Mouse (Mus musculus): ENCODE data around the gene Ripor2. TPM values are rescaled to one million over a fixed set of nuclear protein-coding genes. Genes with fewer than 3 reads are reported as not detected.

The Ripor2 gene
- total and polyA plus RNA-seq, 3 experiments: 8.6 to 10.9 (median 9.3) TPM

DNA sequence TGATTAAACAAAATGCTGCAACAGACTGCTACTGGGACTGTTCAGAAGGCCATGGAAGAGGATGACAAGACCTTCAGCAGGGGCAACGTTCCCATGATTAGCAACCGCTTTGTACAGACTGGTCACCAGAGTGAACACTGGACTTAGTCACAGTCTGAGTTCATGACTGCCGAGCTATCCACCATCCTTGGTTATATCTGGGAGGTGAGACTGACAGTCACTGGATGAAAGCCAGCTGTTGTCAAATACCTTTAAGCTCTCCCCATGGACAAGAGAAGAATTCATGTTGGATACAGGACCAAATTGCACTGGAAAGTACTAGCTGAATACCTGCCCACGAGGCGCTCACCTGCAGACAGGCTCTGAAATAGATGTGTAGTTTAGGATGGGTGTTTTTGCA is 2.4 kb downstream of the Ripor2 start:
- H3K4me1 ChIP-seq (ENCODE audit: control insufficient read depth in 1 of 2, insufficient read depth in 2 of 2): peaks cover 3 to 28% of the 10 kb centered on the region in 2 experiments; a peak in 2 of 4 replicates
- H3K4me2 ChIP-seq (ENCODE audit: insufficient read depth, low read depth, poor library complexity, severe bottlenecking): no peak overlapping the region
- dilution Hi-C loops (cut with MboI; ENCODE audit: extremely low pct_ligation_motif_present, extremely low pct_unique_long_range_greater_than_20kb, low sequenced_read_pairs): no loop called here
- no peaks in the 10 kb centered on the region for H3K27me3 ChIP-seq (replicated peaks)
- no peak for DNase-seq (ENCODE audit: extremely low read depth)
- H3K4me3 ChIP-seq (replicated peaks in 1 of 3; ENCODE audit: low read depth in 2 of 3, low read length in 2 of 3, poor library complexity in 1 of 3): no peak overlapping the region
- TF ChIP-seq MXI1 (IDR thresholded peaks at IDR 0.05; ENCODE audit: low read depth, low read length): no peak
- no peak for TF ChIP-seq POLR2AphosphoS2 (IDR thresholded peaks at IDR 0.05; ENCODE audit: low read depth, low read length)
- TF ChIP-seq SMC3 (IDR thresholded peaks at IDR 0.05; ENCODE audit: low read depth, low read length): no peak
- TF ChIP-seq PAX5 (IDR thresholded peaks at IDR 0.05; ENCODE audit: low read length): no peak
- no peak for TF ChIP-seq NRF1 (IDR thresholded peaks at IDR 0.05; ENCODE audit: low read depth, low read length)
- no peak for TF ChIP-seq GABPA (IDR thresholded peaks at IDR 0.05; ENCODE audit: insufficient replicate concordance, low read depth, low read length)
- no peak for TF ChIP-seq TBP (conservative IDR thresholded peaks at IDR 0.05; ENCODE audit: low read depth, low read length)
- no peak for TF ChIP-seq MYC (IDR thresholded peaks at IDR 0.05; ENCODE audit: low read depth, low read length)
- no peak for TF ChIP-seq CHD1 (IDR thresholded peaks at IDR 0.05; ENCODE audit: low read depth, low read length)
- H3K27ac ChIP-seq (ENCODE audit: insufficient read depth, low read depth): no peak overlapping the region
- no peaks in the 10 kb centered on the region for H3K79me2 ChIP-seq (replicated peaks; ENCODE audit: control insufficient read depth, extremely low read depth, insufficient read depth, poor library complexity, severe bottlenecking)
- no peaks in the 10 kb centered on the region for H3K9me3 ChIP-seq (replicated peaks; ENCODE audit: low read length)
- in situ Hi-C loops (cut with MboI; ENCODE audit: low pct_ligation_motif_present, low pct_unique_long_range_greater_than_20kb, low sequenced_read_pairs): no loop called here
- no peak overlapping the region for H3K9ac ChIP-seq (ENCODE audit: insufficient read depth, low read depth)
- peaks cover 10 to 43% of the 10 kb centered on the region in 2 experiments for H3K36me3 ChIP-seq (replicated peaks in 1 of 2; ENCODE audit: control insufficient read depth in 1 of 2, insufficient read depth in 1 of 2, low read length in 1 of 2)

DNA sequence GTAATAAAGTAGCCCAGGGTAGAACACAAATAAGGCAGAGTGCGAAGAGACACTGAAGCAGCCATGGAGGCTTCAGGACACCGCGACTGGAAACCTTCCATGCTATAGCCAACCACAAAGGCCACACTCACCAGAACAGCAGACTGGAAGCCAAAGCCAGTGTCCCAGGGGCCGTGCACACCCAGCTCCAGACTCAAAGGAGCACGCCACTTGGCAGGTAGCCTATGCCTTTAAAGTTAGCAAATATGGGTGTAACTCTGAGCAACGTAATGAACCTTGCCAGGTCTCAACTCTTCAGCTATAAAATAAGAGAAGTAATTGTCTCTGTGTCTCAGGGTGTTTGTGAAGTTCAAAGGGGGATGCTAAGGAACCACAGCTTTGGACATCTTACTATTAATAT is 2.9 kb downstream of the Ripor2 start:
- Histone ChIP-seq H3K4me3 (replicated peaks in 1 of 3; ENCODE audit: low read depth in 2 of 3, low read length in 2 of 3, poor library complexity in 1 of 3) (no peak overlapping the region), H3K36me3 (replicated peaks in 1 of 2; ENCODE audit: control insufficient read depth in 1 of 2, insufficient read depth in 1 of 2, low read length in 1 of 2) (peaks cover 10 to 46% of the 10 kb centered on the region in 2 experiments), H3K27me3 (replicated peaks) (no peaks in the 10 kb centered on the region), H3K9ac (ENCODE audit: insufficient read depth, low read depth) (no peak overlapping the region), H3K79me2 (replicated peaks; ENCODE audit: control insufficient read depth, extremely low read depth, insufficient read depth, poor library complexity, severe bottlenecking) (no peaks in the 10 kb centered on the region), H3K4me2 (ENCODE audit: insufficient read depth, low read depth, poor library complexity, severe bottlenecking) (no peak overlapping the region), H3K4me1 (ENCODE audit: control insufficient read depth in 1 of 2, insufficient read depth in 2 of 2) (peaks cover 3 to 28% of the 10 kb centered on the region in 2 experiments; a peak in 2 of 4 replicates), H3K9me3 (replicated peaks; ENCODE audit: low read length) (no peaks in the 10 kb centered on the region), H3K27ac (ENCODE audit: insufficient read depth, low read depth) (no peak overlapping the region)
- no peak for DNase-seq (ENCODE audit: extremely low read depth)
- in situ Hi-C loops (cut with MboI; ENCODE audit: low pct_ligation_motif_present, low pct_unique_long_range_greater_than_20kb, low sequenced_read_pairs): no loop called here
- dilution Hi-C loops (cut with MboI; ENCODE audit: extremely low pct_ligation_motif_present, extremely low pct_unique_long_range_greater_than_20kb, low sequenced_read_pairs): no loop called here
- no peak for TF ChIP-seq USF2 (conservative IDR thresholded peaks at IDR 0.05; ENCODE audit: low read depth, low read length)
- TF ChIP-seq CHD1 (IDR thresholded peaks at IDR 0.05; ENCODE audit: low read depth, low read length): no peak
- TF ChIP-seq MYC (IDR thresholded peaks at IDR 0.05; ENCODE audit: low read depth, low read length): no peak

DNA sequence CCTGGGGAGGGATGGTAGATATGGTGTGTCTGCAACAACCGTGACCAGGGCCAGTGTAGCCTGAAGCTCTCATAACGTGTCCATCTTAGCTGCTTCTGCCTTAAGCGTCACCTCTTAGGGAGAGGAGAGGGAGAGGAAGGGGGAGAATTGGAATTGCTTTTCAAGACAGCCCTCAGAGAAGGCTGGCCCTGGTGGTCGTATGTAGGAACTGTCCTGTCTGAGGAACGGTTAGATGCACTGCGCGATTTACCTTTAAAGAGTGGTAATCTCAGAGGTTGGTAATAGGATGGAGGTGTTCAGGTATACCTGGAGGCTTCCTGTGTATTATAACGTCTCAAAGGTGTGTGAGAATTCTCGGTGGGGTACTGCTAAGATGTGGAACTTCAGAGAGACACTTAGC is 3.4 kb downstream of the Ripor2 start:
- dilution Hi-C loops (cut with MboI; ENCODE audit: extremely low pct_ligation_motif_present, extremely low pct_unique_long_range_greater_than_20kb, low sequenced_read_pairs) (no loop called here), in situ Hi-C loops (cut with MboI; ENCODE audit: low pct_ligation_motif_present, low pct_unique_long_range_greater_than_20kb, low sequenced_read_pairs) (no loop called here)
- no peak overlapping the region for H3K9ac ChIP-seq (ENCODE audit: insufficient read depth, low read depth)
- DNase-seq (ENCODE audit: extremely low read depth): no peak
- H3K27ac ChIP-seq (ENCODE audit: insufficient read depth, low read depth): no peak overlapping the region
- no peak overlapping the region for H3K4me2 ChIP-seq (ENCODE audit: insufficient read depth, low read depth, poor library complexity, severe bottlenecking)
- H3K79me2 ChIP-seq (replicated peaks; ENCODE audit: control insufficient read depth, extremely low read depth, insufficient read depth, poor library complexity, severe bottlenecking): no peaks in the 10 kb centered on the region
- H3K9me3 ChIP-seq (replicated peaks; ENCODE audit: low read length): no peaks in the 10 kb centered on the region
- H3K27me3 ChIP-seq (replicated peaks): no peaks in the 10 kb centered on the region
- no peak overlapping the region for H3K4me3 ChIP-seq (replicated peaks in 1 of 3; ENCODE audit: low read depth in 2 of 3, low read length in 2 of 3, poor library complexity in 1 of 3)
- no peak for TF ChIP-seq ELF1 (IDR thresholded peaks at IDR 0.05; ENCODE audit: low read depth, low read length)
- TF ChIP-seq MEF2A (IDR thresholded peaks at IDR 0.05; ENCODE audit: borderline replicate concordance, low read depth, low read length): no peak
- TF ChIP-seq RAD21 (IDR thresholded peaks at IDR 0.05; ENCODE audit: low read depth, low read length): no peak
- no peak for TF ChIP-seq E2F4 (IDR thresholded peaks at IDR 0.05; ENCODE audit: insufficient replicate concordance, low read depth, low read length)
- no peak for TF ChIP-seq GABPA (IDR thresholded peaks at IDR 0.05; ENCODE audit: insufficient replicate concordance, low read depth, low read length)
- TF ChIP-seq CTCF (conservative IDR thresholded peaks at IDR 0.05 in 1 of 2, IDR thresholded peaks at IDR 0.05 in 1 of 2; ENCODE audit: low read depth in 2 of 2, low read length in 2 of 2): 0 out of 4 replicates have a peak, but pooled peaks of 1 of the 2 experiments have one; percentile 8
- peaks cover 3 to 28% of the 10 kb centered on the region in 2 experiments; a peak in 2 of 4 replicates for H3K4me1 ChIP-seq (ENCODE audit: control insufficient read depth in 1 of 2, insufficient read depth in 2 of 2)
- H3K36me3 ChIP-seq (replicated peaks in 1 of 2; ENCODE audit: control insufficient read depth in 1 of 2, insufficient read depth in 1 of 2, low read length in 1 of 2): peaks cover 10 to 51% of the 10 kb centered on the region in 2 experiments
